In genomic region chr15:95797144-95797983, GRCm38 (mm10) we compare ENCODE assay signal across 11 mouse cellular contexts. TPM values are rescaled to one million over a fixed set of nuclear protein-coding genes. Genes with fewer than 3 reads are reported as not detected.
A peak's percentile ranks its signal among the peaks of the same experiment; 100 is the strongest.
DNase-seq lines count a peak whose midpoint lies in the region; ATAC-seq and TF ChIP-seq lines count a peak whose summit lies in the region.
"Had no signal": no experiment of that assay in that cellular context is flagged by ENCODE, and none has a peak within 500 bp of the region (broad histone marks: within the 10 kb centered on the region; RNA-seq: fewer than 3 reads in every experiment).

No protein-coding gene starts in this region.

- peak in 1 of 2 experiments; percentile 53; a peak in 3 of 4 replicates for TF ChIP-seq CTCF in CH12.LX (conservative IDR thresholded peaks at IDR 0.05 in 1 of 2, IDR thresholded peaks at IDR 0.05 in 1 of 2; ENCODE audit: low read depth in 2 of 2, low read length in 2 of 2)
- TF ChIP-seq CTCF in liver, postnatal 0 days (IDR thresholded peaks at IDR 0.05; ENCODE audit: low read depth): peak; percentile 23; the same call in 1 of the 2 replicates

- peaks cover 54% of the 10 kb centered on the region for H3K79me2 ChIP-seq in CH12.LX (replicated peaks; ENCODE audit: control insufficient read depth, extremely low read depth, insufficient read depth, poor library complexity, severe bottlenecking)

- no peak overlapping the region for H3K4me3 ChIP-seq in embryonic facial prominence, embryonic 14.5 days (ENCODE audit: low read depth, low read length)
- H3K4me3 ChIP-seq in embryonic facial prominence, embryonic 10.5 days: no peak overlapping the region
- H3K4me3 ChIP-seq in limb, embryonic 12.5 days (replicated peaks): no peak overlapping the region
- no peak overlapping the region for H3K4me3 ChIP-seq in limb, embryonic 10.5 days
- H3K4me3 ChIP-seq in CH12.LX (replicated peaks in 1 of 3; ENCODE audit: low read depth in 2 of 3, low read length in 2 of 3, poor library complexity in 1 of 3): peak overlapping the region in 1 of 3 experiments; percentile 11
- H3K4me3 ChIP-seq in liver, postnatal 0 days (ENCODE audit: low read depth, low read length): no peak overlapping the region
- H3K4me3 ChIP-seq: neural tube, embryonic 12.5 days had no signal

- no peak overlapping the region for H3K4me2 ChIP-seq in embryonic facial prominence, embryonic 14.5 days (ENCODE audit: low read depth, low read length)
- H3K4me2 ChIP-seq in limb, embryonic 12.5 days: no peak overlapping the region
- peak overlapping the region; percentile 81 for H3K4me2 ChIP-seq in CH12.LX (ENCODE audit: insufficient read depth, low read depth, poor library complexity, severe bottlenecking)
- no peak overlapping the region for H3K4me2 ChIP-seq in liver, postnatal 0 days (ENCODE audit: low read depth, low read length)
- H3K4me2 ChIP-seq: neural tube, embryonic 12.5 days had no signal

- no peak overlapping the region for H3K9ac ChIP-seq in embryonic facial prominence, embryonic 14.5 days (ENCODE audit: low read depth, low read length)
- no peak overlapping the region for H3K9ac ChIP-seq in limb, embryonic 12.5 days (replicated peaks)
- peak overlapping the region; percentile 46 for H3K9ac ChIP-seq in CH12.LX (ENCODE audit: insufficient read depth, low read depth)
- H3K9ac ChIP-seq in liver, postnatal 0 days (replicated peaks): no peak overlapping the region
- H3K9ac ChIP-seq: neural tube, embryonic 12.5 days had no signal

- in situ Hi-C loops in CH12.LX (cut with MboI; ENCODE audit: low pct_ligation_motif_present, low pct_unique_long_range_greater_than_20kb, low sequenced_read_pairs): no loop called here

- H3K4me1 ChIP-seq in embryonic facial prominence, embryonic 14.5 days (ENCODE audit: control insufficient read depth, insufficient read depth, low read length): peaks cover 18% of the 10 kb centered on the region
- H3K4me1 ChIP-seq in embryonic facial prominence, embryonic 10.5 days: peaks cover 16% of the 10 kb centered on the region
- peaks cover 17% of the 10 kb centered on the region for H3K4me1 ChIP-seq in limb, embryonic 12.5 days (replicated peaks)
- H3K4me1 ChIP-seq in limb, embryonic 10.5 days: peaks cover 11% of the 10 kb centered on the region; the same call in 1 of the 2 replicates
- peaks cover 24 to 92% of the 10 kb centered on the region in 2 experiments for H3K4me1 ChIP-seq in CH12.LX (ENCODE audit: control insufficient read depth in 1 of 2, insufficient read depth in 2 of 2)
- peaks cover 26% of the 10 kb centered on the region for H3K4me1 ChIP-seq in liver, postnatal 0 days (ENCODE audit: insufficient read depth)

- H3K27me3 ChIP-seq in embryonic facial prominence, embryonic 14.5 days (replicated peaks; ENCODE audit: control insufficient read depth, insufficient read depth, low read length): no peaks in the 10 kb centered on the region
- no peaks in the 10 kb centered on the region for H3K27me3 ChIP-seq in embryonic facial prominence, embryonic 10.5 days (replicated peaks; ENCODE audit: low read depth, poor library complexity, severe bottlenecking)
- H3K27me3 ChIP-seq in limb, embryonic 12.5 days: no peaks in the 10 kb centered on the region
- H3K27me3 ChIP-seq in limb, embryonic 10.5 days (ENCODE audit: low read depth, poor library complexity, severe bottlenecking): no peaks in the 10 kb centered on the region
- H3K27me3 ChIP-seq in CH12.LX (replicated peaks): no peaks in the 10 kb centered on the region
- H3K27me3 ChIP-seq in liver, postnatal 0 days (ENCODE audit: insufficient read depth, low read length): no peaks in the 10 kb centered on the region
- H3K27me3 ChIP-seq: neural tube, embryonic 12.5 days had no signal

- peak; percentile 51 for DNase-seq in embryonic facial prominence, embryonic 14.5 days (ENCODE audit: low spot score)
- no peak for DNase-seq in embryonic facial prominence, embryonic 10.5 days (ENCODE audit: low spot score)
- DNase-seq in limb, embryonic 10.5 days (ENCODE audit: low spot score): no peak
- peak; percentile 83 for DNase-seq in CH12.LX (ENCODE audit: extremely low read depth)
- DNase-seq in liver, postnatal 0 days: no peak
- DNase-seq in ovary, postnatal 36 days (ENCODE audit: low spot score): no peak
- no peak for DNase-seq in urinary bladder, postnatal 25 days (ENCODE audit: low spot score)
- DNase-seq: lung, postnatal 36 days; right cerebral cortex, postnatal 4 days had no signal

- H3K36me3 ChIP-seq in embryonic facial prominence, embryonic 14.5 days (ENCODE audit: control insufficient read depth, insufficient read depth, low read length): 0 out of 2 replicates have a peak, but pooled peaks cover 6% of the 10 kb centered on the region
- peaks cover 49% of the 10 kb centered on the region for H3K36me3 ChIP-seq in embryonic facial prominence, embryonic 10.5 days (replicated peaks)
- peaks cover 27% of the 10 kb centered on the region for H3K36me3 ChIP-seq in limb, embryonic 12.5 days
- H3K36me3 ChIP-seq in limb, embryonic 10.5 days: peaks cover 45% of the 10 kb centered on the region
- peaks cover 2 to 37% of the 10 kb centered on the region in 2 experiments for H3K36me3 ChIP-seq in CH12.LX (replicated peaks in 1 of 2; ENCODE audit: control insufficient read depth in 1 of 2, insufficient read depth in 1 of 2, low read length in 1 of 2)
- no peaks in the 10 kb centered on the region for H3K36me3 ChIP-seq in liver, postnatal 0 days (replicated peaks; ENCODE audit: insufficient read depth, low read length)
- H3K36me3 ChIP-seq: neural tube, embryonic 12.5 days had no signal

- ATAC-seq in embryonic facial prominence, embryonic 14.5 days (ENCODE audit: low read depth): no peak
- no peak for ATAC-seq in limb, embryonic 12.5 days (ENCODE audit: insufficient number of reproducible peaks, insufficient read depth, low FRiP score, low TSS enrichment, low read depth)
- ATAC-seq in liver, postnatal 0 days: peak; percentile 36; the same call in 1 of the 2 replicates

- dilution Hi-C loops in CH12.LX (cut with MboI; ENCODE audit: extremely low pct_ligation_motif_present, extremely low pct_unique_long_range_greater_than_20kb, low sequenced_read_pairs): no loop called here

- 55% methylated on average over 9 of the region's 9 CpGs for WGBS in embryonic facial prominence, embryonic 14.5 days
- WGBS in embryonic facial prominence, embryonic 10.5 days: 61% methylated on average over 9 of the region's 9 CpGs
- WGBS in limb, embryonic 12.5 days: 75% methylated on average over 9 of the region's 9 CpGs
- WGBS in limb, embryonic 10.5 days: 83% methylated on average over 9 of the region's 9 CpGs
- WGBS in liver, postnatal 0 days (ENCODE audit: insufficient replicate concordance): 39% methylated on average over 9 of the region's 9 CpGs

- TF ChIP-seq POLR2A in CH12.LX (IDR thresholded peaks at IDR 0.05; ENCODE audit: low read depth, low read length): peak; percentile 45; the same call in 1 of the 2 replicates

- no peak overlapping the region for H3K27ac ChIP-seq in embryonic facial prominence, embryonic 14.5 days (replicated peaks; ENCODE audit: low read depth, low read length)
- no peak overlapping the region for H3K27ac ChIP-seq in embryonic facial prominence, embryonic 10.5 days (replicated peaks)
- peak overlapping the region; percentile 46; the same call in 1 of the 2 replicates for H3K27ac ChIP-seq in limb, embryonic 12.5 days
- no peak overlapping the region; the same call in 1 of the 2 replicates for H3K27ac ChIP-seq in limb, embryonic 10.5 days
- H3K27ac ChIP-seq in CH12.LX (ENCODE audit: insufficient read depth, low read depth): peak overlapping the region; percentile 64
- H3K27ac ChIP-seq in liver, postnatal 0 days (ENCODE audit: low read depth): 0 out of 2 replicates have a peak overlapping the region, but pooled peaks have one; percentile 44
- H3K27ac ChIP-seq: neural tube, embryonic 12.5 days had no signal

- no peaks in the 10 kb centered on the region for H3K9me3 ChIP-seq in embryonic facial prominence, embryonic 14.5 days (ENCODE audit: control insufficient read depth, low read length)
- H3K9me3 ChIP-seq in embryonic facial prominence, embryonic 10.5 days: no peaks in the 10 kb centered on the region
- H3K9me3 ChIP-seq in limb, embryonic 12.5 days: no peaks in the 10 kb centered on the region
- H3K9me3 ChIP-seq in limb, embryonic 10.5 days (replicated peaks): no peaks in the 10 kb centered on the region
- H3K9me3 ChIP-seq in CH12.LX (replicated peaks; ENCODE audit: low read length): no peaks in the 10 kb centered on the region
- no peaks in the 10 kb centered on the region for H3K9me3 ChIP-seq in liver, postnatal 0 days (ENCODE audit: low read length)
- H3K9me3 ChIP-seq: neural tube, embryonic 12.5 days had no signal

- peak; percentile 66 for TF ChIP-seq EP300 in CH12.LX (IDR thresholded peaks at IDR 0.05; ENCODE audit: low read length)
- TF ChIP-seq EP300 in liver, postnatal 0 days (IDR thresholded peaks at IDR 0.05; ENCODE audit: low read depth): no peak

- TF ChIP-seq RAD21 in CH12.LX (IDR thresholded peaks at IDR 0.05; ENCODE audit: low read depth, low read length): peak; percentile 37

TF ChIP-seq in CH12.LX, 34 proteins besides CTCF, POLR2A, EP300 and RAD21 (continues in another document):
- peak; percentile 26; the same call in 1 of the 2 replicates for TF ChIP-seq ELF1 (IDR thresholded peaks at IDR 0.05; ENCODE audit: low read depth, low read length)
- 0 out of 2 replicates have a peak, but pooled peaks have one; percentile 3 for TF ChIP-seq JUN (IDR thresholded peaks at IDR 0.05; ENCODE audit: insufficient read depth, low read depth, low read length)
- TF ChIP-seq BHLHE40 (IDR thresholded peaks at IDR 0.05; ENCODE audit: low read depth, low read length): 0 out of 2 replicates have a peak, but pooled peaks have one; percentile 37
- TF ChIP-seq RCOR1 (conservative IDR thresholded peaks at IDR 0.05; ENCODE audit: low read depth, low read length): 0 out of 2 replicates have a peak, but pooled peaks have one; percentile 32
- TF ChIP-seq ZNF384 (IDR thresholded peaks at IDR 0.05; ENCODE audit: low read depth, low read length): no peak
- TF ChIP-seq PAX5 (IDR thresholded peaks at IDR 0.05; ENCODE audit: low read length): no peak
- no peak for TF ChIP-seq HCFC1 (IDR thresholded peaks at IDR 0.05; ENCODE audit: low read depth, low read length)
- TF ChIP-seq TBP (conservative IDR thresholded peaks at IDR 0.05; ENCODE audit: low read depth, low read length): peak; percentile 77
- TF ChIP-seq UBTF (IDR thresholded peaks at IDR 0.05; ENCODE audit: low read depth, low read length): no peak

RNA-seq across cellular contexts. Expression of gene Ano6, which starts 6.7 kb away (rescaled TPM):
- 57.3 and 59.5 TPM in 2 replicates for polyA plus RNA-seq in embryonic facial prominence, embryonic 14.5 days (2014; fragmentation: Nextera tagmentation; extraction: Ambion mirVana)
- polyA plus RNA-seq in embryonic facial prominence, embryonic 10.5 days (2016; fragmentation: Nextera tagmentation; extraction: Ambion mirVana): 40.5 and 41.6 TPM in 2 replicates
- polyA plus RNA-seq in limb, embryonic 12.5 days (2016; fragmentation: Nextera tagmentation; extraction: Ambion mirVana): 47.3 and 51.6 TPM in 2 replicates
- 33.5 and 44.6 TPM in 2 replicates for polyA plus RNA-seq in limb, embryonic 10.5 days (2016; fragmentation: Nextera tagmentation; extraction: Ambion mirVana)
- total RNA-seq in CH12.LX (2012; rRNA removed) (18.4 and 21.3 TPM in 2 replicates), CH12.LX (2014; rRNA removed) (14.1 and 14.9 TPM in 2 replicates)
- polyA plus RNA-seq in CH12.LX (2012; ENCODE audit: insufficient read length, low read depth): 24.7 and 27.0 TPM in 2 replicates
- 6.0 and 6.9 TPM in 2 replicates for polyA plus RNA-seq in liver, postnatal 0 days (2015; fragmentation: Nextera tagmentation; extraction: Ambion mirVana)

Comparison
In these comparisons a context has a peak if more than half of its experiments do, and no peak if none do; other contexts are left out.
1. DNase-seq: peak in embryonic facial prominence, embryonic 14.5 days (single experiment) and CH12.LX (single experiment); none in embryonic facial prominence, embryonic 10.5 days (single experiment), limb, embryonic 10.5 days (single experiment), liver, postnatal 0 days (single experiment), ovary, postnatal 36 days (single experiment) and urinary bladder, postnatal 25 days (single experiment).
2. H3K27ac ChIP-seq: peak in limb, embryonic 12.5 days (single experiment), CH12.LX (single experiment) and liver, postnatal 0 days (single experiment); none in embryonic facial prominence, embryonic 14.5 days (single experiment), embryonic facial prominence, embryonic 10.5 days (single experiment) and limb, embryonic 10.5 days (single experiment).